Mouse (Mus musculus) MEL (cell line): Measurements from ENCODE around the gene Dtx3l. TPM values are rescaled to one million over a fixed set of nuclear protein-coding genes. Genes with fewer than 3 reads are reported as not detected.
A peak's percentile ranks its signal among the peaks of the same experiment; 100 is the strongest.

Experiments used
- DNase-seq: peaks from one replicate; pipeline ENCODE4 v3.0.0; 2011; ENCODE audit warnings: low read depth, low spot score
- H3K27ac ChIP-seq: 2 replicates; pipeline ENCODE4 v1.5.1; 2012; ENCODE audit warnings: low read depth, mild to moderate bottlenecking, control low read depth, low read length, moderate library complexity; ENCODE audit not compliant: control insufficient read depth
- H3K27me3 ChIP-seq, 2 experiments: fragments of 150-350 bp in 1 of 2; sonication (generic) in 1 of 2; 2 replicates each; pipeline ENCODE4 v1.6.1; 2012; ENCODE audit warnings: low read length in 2 of 2, mild to moderate bottlenecking in 2 of 2, improper control_type of control experiment in 1 of 2, moderate library complexity in 1 of 2; ENCODE audit not compliant: insufficient read depth in 2 of 2, control insufficient read depth in 1 of 2
- H3K36me3 ChIP-seq, 2 experiments: 2 replicates each; pipeline ENCODE4 v1.6.1; 2012 to 2014; ENCODE audit warnings: low read length in 2 of 2, improper control_type of control experiment in 1 of 2, inconsistent platforms in 1 of 2, mild to moderate bottlenecking in 1 of 2; ENCODE audit not compliant: insufficient read depth in 2 of 2, control insufficient read depth in 1 of 2
- H3K4me1 ChIP-seq, 2 experiments: fragments of 150-350 bp in 1 of 2; sonication (generic) in 1 of 2; 2 replicates each; pipeline ENCODE4 v1.6.1; 2012; ENCODE audit warnings: low read length in 2 of 2, improper control_type of control experiment in 1 of 2, mild to moderate bottlenecking in 1 of 2; ENCODE audit not compliant: insufficient read depth in 2 of 2, control insufficient read depth in 1 of 2
- H3K4me3 ChIP-seq, 2 experiments: fragments of 150-350 bp in 1 of 2; sonication (generic) in 1 of 2; 2 replicates each; pipeline ENCODE4 v1.5.1; 2012; ENCODE audit warnings: low read depth in 2 of 2, low read length in 2 of 2, mild to moderate bottlenecking in 2 of 2, moderate library complexity in 2 of 2, control low read depth in 1 of 2, improper control_type of control experiment in 1 of 2; ENCODE audit not compliant: control insufficient read depth in 1 of 2, insufficient read depth in 1 of 2
- H3K79me2 ChIP-seq: 2 replicates; pipeline ENCODE4 v1.6.1; 2012; ENCODE audit warnings: mild to moderate bottlenecking, low read length, moderate library complexity; ENCODE audit not compliant: control insufficient read depth, poor library complexity, insufficient read depth
- H3K9ac ChIP-seq: 2 replicates; pipeline ENCODE4 v1.6.1; 2012; ENCODE audit warnings: low read depth, mild to moderate bottlenecking, control low read depth, low read length, moderate library complexity; ENCODE audit not compliant: control insufficient read depth, poor library complexity, severe bottlenecking
- H3K9me3 ChIP-seq: fragments of 150-350 bp; sonication (generic); replicated peaks from 2 replicates; pipeline ENCODE4 v1.6.1; 2012; ENCODE audit warnings: mild to moderate bottlenecking, low read length, improper control_type of control experiment, moderate library complexity; ENCODE audit not compliant: insufficient read depth
- BHLHE40 ChIP-seq: IDR thresholded peaks from 2 replicates; pipeline ENCODE4 v1.6.1; 2012; ENCODE audit warnings: low read depth, mild to moderate bottlenecking, inconsistent platforms, low read length, improper control_type of control experiment, borderline replicate concordance
- CHD2 ChIP-seq: IDR thresholded peaks from 2 replicates; pipeline ENCODE4 v1.6.1; 2011; ENCODE audit warnings: low read length, improper control_type of control experiment
- CTCF ChIP-seq, 3 experiments: IDR thresholded peaks in 2 of 3; conservative IDR thresholded peaks in 1 of 3; 2 replicates each; pipeline ENCODE4 v1.5.1; 2011 to 2012; ENCODE audit warnings: low read length in 3 of 3, low read depth in 2 of 3, mild to moderate bottlenecking in 2 of 3, improper control_type of control experiment in 1 of 3, inconsistent platforms in 1 of 3, mixed read lengths in 1 of 3, moderate library complexity in 1 of 3; ENCODE audit not compliant: control insufficient read depth in 1 of 3, insufficient read depth in 1 of 3, poor library complexity in 1 of 3, severe bottlenecking in 1 of 3
- E2F4 ChIP-seq: IDR thresholded peaks from 2 replicates; pipeline ENCODE4 v1.6.1; 2011; ENCODE audit warnings: low read depth, low read length, improper control_type of control experiment, borderline replicate concordance
- EP300 ChIP-seq, 2 experiments: IDR thresholded peaks; 2 replicates each; pipeline ENCODE4 v1.6.1; 2011; ENCODE audit warnings: improper control_type of control experiment in 2 of 2, low read length in 2 of 2, low read depth in 1 of 2, mild to moderate bottlenecking in 1 of 2
- HCFC1 ChIP-seq: IDR thresholded peaks from 2 replicates; pipeline ENCODE4 v1.6.1; 2012; ENCODE audit warnings: low read depth, mild to moderate bottlenecking, inconsistent platforms, low read length, improper control_type of control experiment, moderate library complexity
- JUND ChIP-seq: IDR thresholded peaks from 2 replicates; pipeline ENCODE4 v1.6.1; 2011; ENCODE audit warnings: low read depth, mild to moderate bottlenecking, improper control_type of control experiment, low read length
- MAFK ChIP-seq: IDR thresholded peaks from 2 replicates; pipeline ENCODE4 v1.6.1; 2011; ENCODE audit warnings: low read depth, mild to moderate bottlenecking, low read length, improper control_type of control experiment, borderline replicate concordance
- MAX ChIP-seq: IDR thresholded peaks from 2 replicates; pipeline ENCODE4 v1.6.1; 2011; ENCODE audit warnings: low read length, improper control_type of control experiment
- NELFE ChIP-seq: IDR thresholded peaks from 2 replicates; pipeline ENCODE4 v1.6.1; 2011; ENCODE audit warnings: low read depth, low read length, improper control_type of control experiment
- NRF1 ChIP-seq: IDR thresholded peaks from 2 replicates; pipeline ENCODE4 v1.6.1; 2014; ENCODE audit warnings: low read depth, mild to moderate bottlenecking, inconsistent platforms, low read length, improper control_type of control experiment, moderate library complexity; ENCODE audit not compliant: poor library complexity, insufficient read depth, severe bottlenecking
- POLR2AphosphoS2 ChIP-seq: IDR thresholded peaks from 2 replicates; pipeline ENCODE4 v1.6.1; 2011; ENCODE audit warnings: low read length, improper control_type of control experiment
- POLR2AphosphoS5 ChIP-seq: IDR thresholded peaks from 2 replicates; pipeline ENCODE4 v1.6.1; 2012; ENCODE audit warnings: low read depth, borderline replicate concordance, mild to moderate bottlenecking, inconsistent platforms, low read length, moderate library complexity, mixed read lengths
- SIN3A ChIP-seq: IDR thresholded peaks from 2 replicates; pipeline ENCODE4 v1.6.1; 2012; ENCODE audit warnings: low read length, improper control_type of control experiment, inconsistent platforms
- SMC3 ChIP-seq: IDR thresholded peaks from 2 replicates; pipeline ENCODE4 v1.6.1; 2011; ENCODE audit warnings: low read depth, low read length, improper control_type of control experiment
- TAL1 ChIP-seq: IDR thresholded peaks from 2 replicates; pipeline ENCODE4 v1.6.1; 2012; ENCODE audit warnings: mild to moderate bottlenecking, inconsistent platforms, low read length, moderate library complexity, mixed read lengths
- TBP ChIP-seq: IDR thresholded peaks from 2 replicates; pipeline ENCODE4 v1.8.0; 2011; ENCODE audit warnings: low read depth, low read length, improper control_type of control experiment
- TCF12 ChIP-seq: IDR thresholded peaks from 2 replicates; pipeline ENCODE4 v1.6.1; 2014; ENCODE audit warnings: low read depth, mild to moderate bottlenecking, inconsistent platforms, low read length, improper control_type of control experiment, moderate library complexity
- USF2 ChIP-seq, 2 experiments: IDR thresholded peaks; 2 replicates each; pipeline ENCODE4 v1.6.1; 2011 to 2012; ENCODE audit warnings: improper control_type of control experiment in 2 of 2, low read length in 2 of 2, borderline replicate concordance in 1 of 2, inconsistent platforms in 1 of 2, low read depth in 1 of 2, mild to moderate bottlenecking in 1 of 2; ENCODE audit not compliant: insufficient read depth in 1 of 2
- ZC3H11A ChIP-seq: IDR thresholded peaks from 2 replicates; pipeline ENCODE4 v1.6.1; 2012; ENCODE audit warnings: low read depth, mild to moderate bottlenecking, inconsistent platforms, low read length, improper control_type of control experiment
- ZKSCAN1 ChIP-seq: IDR thresholded peaks from 2 replicates; pipeline ENCODE4 v1.6.1; 2012; ENCODE audit warnings: low read depth, mild to moderate bottlenecking, inconsistent platforms, low read length, improper control_type of control experiment, moderate library complexity
- ZNF384 ChIP-seq: IDR thresholded peaks from 2 replicates; pipeline ENCODE4 v1.6.1; 2012; ENCODE audit warnings: low read depth, mild to moderate bottlenecking, inconsistent platforms, low read length, improper control_type of control experiment
- polyA plus RNA-seq, 2 experiments: library from polyadenylated mRNA; stranded (reverse) in 1 of 2; unstranded in 1 of 2; fragments of >175 nt in 1 of 2; fragments of >200 nt in 1 of 2; gene quantifications; 2 replicates each; pipeline versions ENCODE4 v1.2.1 to v1.2.4; 2012; ENCODE audit warnings: low replicate concordance in 2 of 2, low read depth in 1 of 2; ENCODE audit not compliant: insufficient read length in 2 of 2, insufficient read depth in 1 of 2, missing spikeins in 1 of 2
- total RNA-seq: library from RNA; depleted of rRNA; stranded (reverse); fragments of 300-350 nt; gene quantifications from 2 replicates; pipeline ENCODE4 v1.2.3, GENCODE M21; 2012

The Dtx3l gene
- total and polyA plus RNA-seq, 3 experiments = 3.9 to 6.0 TPM; not detected in 1

- Histone ChIP-seq H3K27ac (no peak overlapping the region), H3K4me1 (no peaks in the 10 kb centered on the region), H3K4me3 (no peak overlapping the region), H3K79me2 (no peaks in the 10 kb centered on the region), H3K9me3 (no peaks in the 10 kb centered on the region), H3K27me3 (no peaks in the 10 kb centered on the region), H3K9ac (no peak overlapping the region), H3K36me3 (peaks cover 0 to 2% of the 10 kb centered on the region in 2 experiments; a peak in 2 of 4 replicates)
- no peak for DNase-seq
- no peak for TF ChIP-seq POLR2AphosphoS2
- TF ChIP-seq POLR2AphosphoS5 = no peak
- no peak for TF ChIP-seq TBP
- TF ChIP-seq MAFK = no peak
- TF ChIP-seq NRF1 = no peak
- TF ChIP-seq TAL1 = no peak
Measured at GRCm38 (mm10) chr16:35968149-35968548, 29.2 kb upstream of the Dtx3l start.

DNA sequence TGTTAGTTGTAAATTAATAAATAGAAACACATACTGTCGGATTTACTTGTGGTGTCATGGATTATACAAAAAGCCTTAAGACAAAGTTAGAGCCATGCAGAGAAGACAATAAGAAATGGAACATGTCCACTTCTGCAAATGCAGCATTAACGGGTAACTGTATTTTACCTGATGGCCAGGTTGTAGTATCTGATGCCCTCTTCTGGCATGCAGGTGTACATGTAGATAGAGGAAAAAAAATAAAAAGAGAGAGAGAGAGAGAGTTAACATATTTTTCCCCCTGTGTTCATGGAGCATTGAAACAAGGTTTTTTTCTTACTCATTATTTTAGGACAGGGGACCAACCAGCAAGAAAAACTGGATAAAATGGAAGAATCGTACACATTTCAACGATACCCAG, 28.4 kb upstream of the Dtx3l start:
- Histone ChIP-seq H3K9me3 (no peaks in the 10 kb centered on the region), H3K4me3 (no peak overlapping the region), H3K9ac (no peak overlapping the region), H3K79me2 (no peaks in the 10 kb centered on the region), H3K27ac (no peak overlapping the region), H3K4me1 (no peaks in the 10 kb centered on the region), H3K27me3 (no peaks in the 10 kb centered on the region), H3K36me3 (peaks cover 0 to 2% of the 10 kb centered on the region in 2 experiments; a peak in 2 of 4 replicates)
- 0 out of 2 replicates have a peak, but pooled peaks have one; percentile 54 for TF ChIP-seq ZNF384
- no peak for TF ChIP-seq JUND
- no peak for TF ChIP-seq SIN3A
- 0 out of 6 replicates have a peak, but pooled peaks of 1 of the 3 experiments have one; percentile 8 for TF ChIP-seq CTCF (IDR thresholded peaks at IDR 0.05 in 2 of 3, conservative IDR thresholded peaks at IDR 0.05 in 1 of 3; ENCODE audit: control insufficient read depth in 1 of 3, insufficient read depth in 1 of 3, low read depth in 2 of 3, low read length in 3 of 3, poor library complexity in 1 of 3, severe bottlenecking in 1 of 3)
- 0 out of 2 replicates have a peak, but pooled peaks have one; percentile 10 for TF ChIP-seq SMC3
- no peak for DNase-seq

DNA sequence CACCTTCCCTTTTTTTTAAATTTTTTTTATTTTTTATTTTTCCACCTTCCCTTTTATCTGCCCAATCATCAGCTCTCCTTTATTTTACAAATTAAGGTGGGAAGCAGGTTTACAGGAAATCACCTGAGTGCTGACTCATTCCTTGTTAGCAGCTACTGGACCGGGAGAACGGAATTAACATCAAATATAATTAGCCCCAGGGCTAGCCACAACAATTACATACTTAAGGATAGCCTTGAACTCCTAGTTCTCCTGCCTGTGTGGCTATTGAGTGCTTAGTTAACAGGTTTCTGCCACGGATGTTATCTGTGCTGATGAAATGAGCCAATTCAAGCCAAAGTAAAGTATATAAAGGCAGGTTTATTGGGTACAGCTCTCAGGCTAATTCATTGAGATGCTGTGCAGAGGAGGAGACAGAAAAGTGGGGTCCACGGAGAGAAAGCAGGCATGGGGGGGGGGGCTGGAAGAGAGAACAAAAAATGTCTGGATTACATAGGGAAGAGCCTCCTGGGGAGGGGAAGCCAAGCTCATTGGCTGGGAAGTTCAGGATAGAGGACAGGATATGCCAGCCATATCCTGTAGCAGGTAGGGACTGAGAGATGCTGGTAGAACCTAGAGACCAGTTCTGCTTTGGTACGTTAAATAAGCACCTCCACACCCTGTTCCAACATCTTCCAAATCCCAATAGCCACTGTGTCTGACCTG, 27.6 kb upstream of the Dtx3l start:
- no peaks in the 10 kb centered on the region for H3K79me2 ChIP-seq
- no peak for DNase-seq
- H3K4me3 ChIP-seq = no peak overlapping the region
- H3K9me3 ChIP-seq = no peaks in the 10 kb centered on the region
- no peaks in the 10 kb centered on the region for H3K4me1 ChIP-seq
- H3K27ac ChIP-seq = no peak overlapping the region
- no peaks in the 10 kb centered on the region for H3K27me3 ChIP-seq
- TF ChIP-seq MAX (no peak), NRF1 (no peak), ZNF384 (no peak), NELFE (no peak), USF2 (IDR thresholded peaks at IDR 0.05; ENCODE audit: borderline replicate concordance in 1 of 2, insufficient read depth in 1 of 2, low read depth in 1 of 2, low read length in 2 of 2) (no peak), CHD2 (no peak), TCF12 (no peak), BHLHE40 (no peak), SMC3 (no peak), TAL1 (no peak), CTCF (IDR thresholded peaks at IDR 0.05 in 2 of 3, conservative IDR thresholded peaks at IDR 0.05 in 1 of 3; ENCODE audit: control insufficient read depth in 1 of 3, insufficient read depth in 1 of 3, low read depth in 2 of 3, low read length in 3 of 3, poor library complexity in 1 of 3, severe bottlenecking in 1 of 3) (no peak), E2F4 (no peak), EP300 (IDR thresholded peaks at IDR 0.05; ENCODE audit: low read depth in 1 of 2, low read length in 2 of 2) (no peak), SIN3A (no peak), MAFK (no peak), ZC3H11A (no peak), ZKSCAN1 (no peak), HCFC1 (no peak)
- TF ChIP-seq, all 39 proteins: peak for 0
- Histone ChIP-seq H3K36me3 (peaks cover 0 to 2% of the 10 kb centered on the region in 2 experiments; a peak in 2 of 4 replicates), H3K9ac (no peak overlapping the region)
